Mouse (Mus musculus): Measurements from ENCODE around the gene Fgl2.
"Not testable (repeated sequence)": the region's sequence is repeated elsewhere in the genome, so short reads cannot be mapped to it uniquely, and the experiment has no call there.

Gene Fgl2

GRCm38 (mm10) chr5:21372493-21373179 is at the start of gene Fgl2:
TSS of gene Fgl2 (plus strand) at chr5:21372642.
- peak; percentile 73 for DNase-seq (ENCODE audit: low read depth, low spot score)

GRCm38 (mm10) chr5:21326494-21326893 is 45.9 kb upstream of the Fgl2 start:
- peak; percentile 43 for DNase-seq (ENCODE audit: low read depth, low spot score)

- DNase-seq (ENCODE audit: low read depth, low spot score) = no peak
Observed at GRCm38 (mm10) chr5:21328560-21328959, 43.9 kb upstream of the Fgl2 start.

GRCm38 (mm10) chr5:21329672-21330665 is 42.5 kb upstream of the Fgl2 start:
- no peak for DNase-seq (ENCODE audit: low read depth, low spot score)

GRCm38 (mm10) chr5:21331656-21332055 is 40.8 kb upstream of the Fgl2 start:
- no peak for DNase-seq (ENCODE audit: low read depth, low spot score)

- no peak for DNase-seq (ENCODE audit: low read depth, low spot score)
Observed at GRCm38 (mm10) chr5:21332119-21332518, 40.3 kb upstream of the Fgl2 start.

GRCm38 (mm10) chr5:21342265-21342664 is 30.2 kb upstream of the Fgl2 start:
- not testable (repeated sequence) for DNase-seq (ENCODE audit: low read depth, low spot score)

- DNase-seq (ENCODE audit: low read depth, low spot score) = no peak
Observed at GRCm38 (mm10) chr5:21348366-21348765, 24.1 kb upstream of the Fgl2 start.

- no peak for DNase-seq (ENCODE audit: low read depth, low spot score)
Observed at GRCm38 (mm10) chr5:21351678-21352077, 20.8 kb upstream of the Fgl2 start.

- no peak for DNase-seq (ENCODE audit: low read depth, low spot score)
Observed at GRCm38 (mm10) chr5:21358648-21359047, 13.8 kb upstream of the Fgl2 start.

GRCm38 (mm10) chr5:21363343-21363742 is 9.1 kb upstream of the Fgl2 start:
- no peak for DNase-seq (ENCODE audit: low read depth, low spot score)

- DNase-seq (ENCODE audit: low read depth, low spot score) = no peak
Observed at GRCm38 (mm10) chr5:21366338-21367053, 5.9 kb upstream of the Fgl2 start.

GRCm38 (mm10) chr5:21367514-21367913 is 4.9 kb upstream of the Fgl2 start:
- DNase-seq (ENCODE audit: low read depth, low spot score) = no peak

GRCm38 (mm10) chr5:21370218-21370947 is 2.1 kb upstream of the Fgl2 start:
- no peak for DNase-seq (ENCODE audit: low read depth, low spot score)

GRCm38 (mm10) chr5:21371920-21372319 is 522 bp upstream of the Fgl2 start:
- DNase-seq (ENCODE audit: low read depth, low spot score) = no peak

GRCm38 (mm10) chr5:21373180-21373518 is 707 bp downstream of the Fgl2 start:
- no peak for DNase-seq (ENCODE audit: low read depth, low spot score)

GRCm38 (mm10) chr5:21376935-21377334 is 4.5 kb downstream of the Fgl2 start:
- DNase-seq (ENCODE audit: low read depth, low spot score) = no peak

- DNase-seq (ENCODE audit: low read depth, low spot score) = no peak
Observed at GRCm38 (mm10) chr5:21378397-21378796, 6.0 kb downstream of the Fgl2 start.

GRCm38 (mm10) chr5:21381986-21382385 is 9.5 kb downstream of the Fgl2 start:
- DNase-seq (ENCODE audit: low read depth, low spot score) = peak; percentile 64

- DNase-seq (ENCODE audit: low read depth, low spot score) = no peak
Observed at GRCm38 (mm10) chr5:21382678-21383077, 10.2 kb downstream of the Fgl2 start.
